Mouse (Mus musculus) heart, embryonic 12.5 days (tissue): Measurements from ENCODE around the gene Tjp1. TPM values are rescaled to one million over a fixed set of nuclear protein-coding genes. Genes with fewer than 3 reads are reported as not detected.
A peak's percentile ranks its signal among the peaks of the same experiment; 100 is the strongest.

Experiments used
- ATAC-seq: fragments of 200-750 bp; cut with Nextera tagmentation; 2 replicates; pipeline ENCODE4 v1.8.0; 2017; ENCODE audit warnings: moderate TSS enrichment, moderate library complexity; ENCODE audit not compliant: insufficient number of reproducible peaks, low FRiP score
- H3K27ac ChIP-seq: fragments of 300-500 bp; sonication (generic); 2 replicates; pipeline ENCODE4 v1.5.1; 2016; ENCODE audit warnings: mild to moderate bottlenecking, moderate library complexity; ENCODE audit not compliant: poor library complexity, severe bottlenecking
- H3K27me3 ChIP-seq: fragments of 300-500 bp; sonication (generic); replicated peaks from 2 replicates; pipeline ENCODE4 v1.6.1; 2016; ENCODE audit warnings: mild to moderate bottlenecking, moderate library complexity
- H3K36me3 ChIP-seq: fragments of 300-500 bp; sonication (generic); 2 replicates; pipeline ENCODE4 v1.6.1; 2016; ENCODE audit warnings: mild to moderate bottlenecking, moderate library complexity
- H3K4me1 ChIP-seq: fragments of 300-500 bp; sonication (generic); replicated peaks from 2 replicates; pipeline ENCODE4 v1.6.1; 2016; ENCODE audit warnings: mild to moderate bottlenecking
- H3K4me2 ChIP-seq: fragments of 300-500 bp; sonication (generic); 2 replicates; pipeline ENCODE4 v1.6.1; 2016; ENCODE audit warnings: mild to moderate bottlenecking, moderate library complexity
- H3K4me3 ChIP-seq: fragments of 300-500 bp; sonication (generic); 2 replicates; pipeline ENCODE4 v1.5.1; 2016; ENCODE audit warnings: mild to moderate bottlenecking
- H3K9ac ChIP-seq: fragments of 300-500 bp; sonication (generic); 2 replicates; pipeline ENCODE4 v1.6.1; 2016; ENCODE audit warnings: mild to moderate bottlenecking, moderate library complexity
- H3K9me3 ChIP-seq: fragments of 300-500 bp; sonication (generic); replicated peaks from 2 replicates; pipeline ENCODE4 v1.6.1; 2016; ENCODE audit warnings: mild to moderate bottlenecking, moderate library complexity
- WGBS: fragments of 180-500 bp; shearing (Covaris S2); methylation state at CpG from one replicate; pipeline ENCODE4 v1.1.7; 2016; 5-methylcytosine and 5-hydroxymethylcytosine counted together
- polyA plus RNA-seq: library from polyadenylated mRNA; unstranded; fragments of >200 nt; fragmentation: Nextera tagmentation; extraction: Ambion mirVana; gene quantifications from 2 replicates; pipeline ENCODE4 v1.2.1, GENCODE M21; 2016

The Tjp1 gene
- polyA plus RNA-seq, 1 experiment from 2014 or later = 35.5 TPM

DNA sequence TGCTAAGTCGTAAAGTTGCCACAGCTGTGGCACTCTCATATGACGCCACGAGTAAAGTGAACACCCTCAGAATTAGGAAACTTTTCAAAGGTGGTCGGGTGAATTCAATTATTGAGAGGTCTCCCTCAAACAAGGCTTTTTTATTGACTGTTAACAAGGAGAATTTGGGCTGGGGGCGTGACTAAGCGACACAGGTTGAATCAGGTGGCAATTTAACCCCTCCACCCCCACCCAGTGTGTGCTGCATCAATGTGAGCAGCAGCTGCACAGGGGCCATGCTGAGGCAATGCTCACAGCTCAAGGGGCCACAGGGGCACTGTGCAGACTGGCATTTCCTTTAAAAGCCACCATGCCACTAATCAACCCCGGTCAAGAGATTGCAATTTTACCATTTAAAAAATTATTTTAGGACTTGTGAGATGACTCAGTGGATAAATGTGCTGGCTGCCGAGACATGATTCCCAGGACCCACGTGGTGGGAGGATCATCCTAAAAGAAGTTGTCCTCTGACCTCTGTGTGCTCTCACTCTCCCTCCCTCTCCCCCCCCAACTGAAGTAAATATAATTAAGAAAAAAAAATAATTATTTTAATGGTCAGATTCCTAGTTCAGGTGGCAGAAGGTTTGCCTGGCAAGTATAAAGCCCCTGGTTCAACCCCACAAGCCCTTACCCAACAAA lies 96.4 kb downstream of the Tjp1 start:
- no peak overlapping the region for H3K9ac ChIP-seq
- H3K27me3 ChIP-seq = no peaks in the 10 kb centered on the region
- no peak overlapping the region for H3K27ac ChIP-seq
- 0 out of 2 replicates have a peak, but pooled peaks cover 3% of the 10 kb centered on the region for H3K9me3 ChIP-seq
- H3K36me3 ChIP-seq = no peaks in the 10 kb centered on the region
- H3K4me2 ChIP-seq = no peak overlapping the region
- H3K4me3 ChIP-seq = no peak overlapping the region
- no peak for ATAC-seq
- 59% methylated on average over 9 of the region's 9 CpGs for WGBS
- H3K4me1 ChIP-seq = no peaks in the 10 kb centered on the region; the same call in 1 of the 2 replicates

DNA sequence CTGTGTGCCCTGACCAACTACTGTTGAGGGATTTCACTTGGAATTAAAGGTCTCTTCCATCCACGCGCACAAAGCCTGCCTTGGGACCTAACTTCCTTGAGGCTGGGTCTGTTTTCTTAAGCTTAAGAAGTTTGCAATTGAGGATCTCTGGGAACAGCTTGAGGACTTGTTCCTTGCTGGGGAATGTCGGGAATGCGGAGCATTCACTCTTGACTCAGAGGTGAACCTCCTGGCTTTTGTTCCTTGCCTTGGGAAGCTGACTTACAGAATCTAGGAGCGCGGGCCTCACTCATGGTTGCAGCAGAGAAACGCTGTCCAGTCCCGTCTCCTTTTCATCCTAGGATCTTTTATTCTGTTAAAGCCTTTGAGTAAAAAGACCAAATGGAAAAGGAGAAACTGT lies 97.2 kb downstream of the Tjp1 start:
- 0 out of 2 replicates have a peak, but pooled peaks cover 3% of the 10 kb centered on the region for H3K9me3 ChIP-seq
- H3K27me3 ChIP-seq = no peaks in the 10 kb centered on the region
- H3K4me2 ChIP-seq = no peak overlapping the region
- no peak overlapping the region for H3K27ac ChIP-seq
- H3K4me3 ChIP-seq = no peak overlapping the region
- no peaks in the 10 kb centered on the region; the same call in 1 of the 2 replicates for H3K4me1 ChIP-seq
- 20% methylated on average over 8 of the region's 8 CpGs for WGBS
- ATAC-seq = no peak
- H3K36me3 ChIP-seq = no peaks in the 10 kb centered on the region
- H3K9ac ChIP-seq = no peak overlapping the region

DNA sequence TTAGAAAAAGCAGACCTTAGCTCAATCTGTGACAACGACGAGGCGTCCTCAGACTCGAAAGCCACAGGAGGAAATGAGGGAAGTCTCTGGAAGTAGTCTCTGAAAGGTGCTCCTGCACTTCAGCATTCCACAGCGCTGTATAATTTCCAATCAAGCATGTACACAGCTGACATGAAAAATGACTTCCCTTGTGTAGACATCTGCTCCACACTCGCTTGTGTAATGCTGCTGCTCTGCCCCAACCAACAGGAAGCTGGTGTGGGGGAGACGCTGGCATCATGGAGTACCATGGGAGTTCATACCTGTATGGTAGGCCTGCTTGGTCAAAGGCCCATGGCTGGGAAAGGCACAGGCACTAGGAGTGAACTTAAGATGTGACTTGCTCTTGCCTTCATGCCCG lies 103.1 kb downstream of the Tjp1 start:
- Histone ChIP-seq H3K36me3 (no peaks in the 10 kb centered on the region), H3K27ac (no peak overlapping the region), H3K9ac (no peak overlapping the region), H3K4me2 (no peak overlapping the region), H3K27me3 (no peaks in the 10 kb centered on the region), H3K4me3 (no peak overlapping the region), H3K4me1 (peaks cover 16% of the 10 kb centered on the region), H3K9me3 (0 out of 2 replicates have a peak, but pooled peaks cover 3% of the 10 kb centered on the region)
- 74% methylated on average over 8 of the region's 8 CpGs for WGBS
- no peak for ATAC-seq

DNA sequence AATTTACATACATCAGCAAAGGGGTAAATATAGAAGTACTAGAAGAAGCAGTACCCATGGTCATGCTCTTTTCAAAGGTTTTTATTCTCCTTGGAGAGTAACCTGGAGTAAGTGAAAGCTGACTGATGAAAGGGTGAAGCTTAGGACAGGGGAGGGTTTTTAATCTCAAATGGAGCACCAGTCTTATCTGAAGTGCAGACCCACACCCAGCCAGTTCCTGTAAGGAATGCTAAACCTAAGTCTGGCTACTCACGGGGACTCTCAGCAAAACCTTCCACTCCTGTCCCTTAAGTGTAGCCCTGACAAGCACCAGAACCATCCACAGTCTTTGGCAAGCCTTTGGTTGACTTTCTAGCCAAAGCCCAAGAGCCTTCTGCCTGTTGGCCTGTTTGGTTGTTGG lies 105.1 kb downstream of the Tjp1 start:
- H3K9me3 ChIP-seq = 0 out of 2 replicates have a peak, but pooled peaks cover 3% of the 10 kb centered on the region
- no peak overlapping the region for H3K27ac ChIP-seq
- no peaks in the 10 kb centered on the region for H3K36me3 ChIP-seq
- no peaks in the 10 kb centered on the region for H3K27me3 ChIP-seq
- H3K9ac ChIP-seq = no peak overlapping the region
- no peak for ATAC-seq
- H3K4me2 ChIP-seq = no peak overlapping the region
- no peak overlapping the region for H3K4me3 ChIP-seq
- peaks cover 28% of the 10 kb centered on the region for H3K4me1 ChIP-seq
- 7% methylated on average over 1 of the region's 1 CpGs for WGBS

DNA sequence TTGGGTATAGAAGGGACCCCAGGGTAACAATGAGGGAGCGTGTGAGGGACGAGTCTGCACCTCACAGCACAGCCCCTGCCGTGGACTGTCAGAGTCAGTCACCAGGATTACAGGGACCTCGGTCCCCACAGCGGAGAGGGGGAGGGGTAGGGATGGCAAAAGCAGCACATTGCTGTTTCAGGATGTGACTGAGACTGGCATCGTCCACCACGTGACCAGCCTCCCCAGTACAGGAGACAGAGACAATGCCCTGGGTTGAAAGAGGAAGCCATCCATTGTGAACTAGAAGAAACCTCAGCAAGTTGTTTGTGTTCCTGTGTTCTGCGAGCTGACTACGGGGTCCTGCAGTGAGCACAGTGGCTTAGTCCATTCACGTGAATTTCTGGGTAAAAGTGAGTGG lies 106.1 kb downstream of the Tjp1 start:
- Histone ChIP-seq H3K4me1 (peaks cover 38% of the 10 kb centered on the region), H3K4me3 (0 out of 2 replicates have a peak overlapping the region, but pooled peaks have one; percentile 4), H3K9me3 (no peaks in the 10 kb centered on the region), H3K36me3 (no peaks in the 10 kb centered on the region), H3K27me3 (no peaks in the 10 kb centered on the region), H3K4me2 (peak overlapping the region; percentile 49), H3K9ac (no peak overlapping the region), H3K27ac (no peak overlapping the region; the same call in 1 of the 2 replicates)
- 24% methylated on average over 10 of the region's 10 CpGs for WGBS
- peak; percentile 67; the same call in 1 of the 2 replicates for ATAC-seq

DNA sequence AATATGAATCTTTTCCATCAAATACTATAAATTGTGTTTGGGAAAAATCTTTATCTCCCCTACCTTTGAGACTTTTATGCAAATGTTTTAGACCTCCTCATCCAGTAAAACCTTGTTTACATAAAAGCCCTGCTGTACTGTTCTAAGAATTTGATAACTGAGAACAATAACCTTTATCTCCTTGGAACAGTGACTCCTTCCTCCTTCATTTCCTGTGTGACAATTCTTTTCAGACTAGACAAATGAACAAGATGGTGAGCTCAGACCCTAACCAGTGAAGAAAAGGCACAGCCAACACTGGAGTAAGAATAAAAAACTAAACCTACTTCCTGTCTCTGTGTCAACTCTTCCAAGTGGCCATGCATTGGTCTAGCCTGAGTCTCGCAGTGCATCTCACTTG lies 107.7 kb downstream of the Tjp1 start:
- Histone ChIP-seq H3K9ac (no peak overlapping the region), H3K4me3 (no peak overlapping the region), H3K27ac (0 out of 2 replicates have a peak overlapping the region, but pooled peaks have one; percentile 15), H3K27me3 (no peaks in the 10 kb centered on the region), H3K9me3 (no peaks in the 10 kb centered on the region), H3K4me2 (no peak overlapping the region), H3K4me1 (peaks cover 48% of the 10 kb centered on the region), H3K36me3 (no peaks in the 10 kb centered on the region)
- WGBS = 55% methylated on average over 1 of the region's 1 CpGs
- no peak for ATAC-seq

DNA sequence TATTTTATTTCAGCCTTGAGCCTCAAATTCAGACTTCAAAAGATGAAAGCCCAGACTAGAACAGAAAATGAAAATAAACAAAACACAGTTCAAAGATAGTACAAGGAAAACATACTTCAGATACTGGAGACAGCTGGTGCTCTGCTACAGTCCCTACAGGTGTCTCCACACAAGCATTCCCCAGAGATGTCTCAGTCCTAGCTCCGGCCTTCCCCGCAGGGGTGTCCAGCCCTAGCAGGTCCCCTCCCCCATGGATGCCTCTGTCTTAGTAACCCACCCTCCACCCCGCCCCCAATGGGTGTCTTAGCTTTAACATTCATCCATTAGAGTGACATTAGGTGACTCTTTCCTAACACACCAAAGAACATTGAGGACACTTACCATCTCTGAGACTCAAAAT lies 108.6 kb downstream of the Tjp1 start:
- Histone ChIP-seq H3K4me3 (no peak overlapping the region), H3K27ac (no peak overlapping the region), H3K4me2 (no peak overlapping the region), H3K4me1 (peaks cover 55% of the 10 kb centered on the region), H3K9ac (no peak overlapping the region), H3K27me3 (no peaks in the 10 kb centered on the region), H3K36me3 (no peaks in the 10 kb centered on the region), H3K9me3 (no peaks in the 10 kb centered on the region)
- ATAC-seq = no peak
- 60% methylated on average over 3 of the region's 3 CpGs for WGBS

DNA sequence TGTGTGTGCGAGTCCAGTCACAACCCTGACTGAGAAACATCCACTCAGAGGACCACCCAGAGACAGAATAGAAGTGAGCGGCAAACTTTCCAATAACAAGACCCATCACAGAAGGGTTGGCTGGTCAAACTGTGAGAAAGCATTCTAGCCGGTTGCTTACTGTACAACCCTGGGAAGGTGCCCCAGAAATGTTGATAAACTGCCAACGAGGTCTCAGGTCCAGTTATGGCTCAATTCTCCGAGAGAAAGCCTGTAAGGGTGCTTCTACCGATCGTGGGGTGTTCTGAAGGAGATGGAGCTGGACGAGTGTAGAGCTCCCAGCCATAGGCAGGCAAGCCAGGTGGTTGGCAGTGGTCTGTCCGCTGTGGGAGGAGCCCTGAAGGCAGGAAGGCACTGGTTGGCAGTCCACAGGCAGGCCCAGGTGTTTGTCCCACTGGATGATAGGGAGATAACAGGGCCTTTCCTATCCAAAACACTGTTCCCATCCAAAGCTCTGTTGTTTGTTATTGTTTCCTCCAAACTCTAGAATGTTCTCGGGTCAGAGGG lies 109.1 kb downstream of the Tjp1 start:
- Histone ChIP-seq H3K36me3 (no peaks in the 10 kb centered on the region), H3K4me1 (peaks cover 59% of the 10 kb centered on the region), H3K27me3 (no peaks in the 10 kb centered on the region), H3K4me2 (no peak overlapping the region), H3K4me3 (no peak overlapping the region), H3K9ac (no peak overlapping the region), H3K27ac (0 out of 2 replicates have a peak overlapping the region, but pooled peaks have one; percentile 59), H3K9me3 (no peaks in the 10 kb centered on the region)
- WGBS = 73% methylated on average over 10 of the region's 10 CpGs
- ATAC-seq = no peak

DNA sequence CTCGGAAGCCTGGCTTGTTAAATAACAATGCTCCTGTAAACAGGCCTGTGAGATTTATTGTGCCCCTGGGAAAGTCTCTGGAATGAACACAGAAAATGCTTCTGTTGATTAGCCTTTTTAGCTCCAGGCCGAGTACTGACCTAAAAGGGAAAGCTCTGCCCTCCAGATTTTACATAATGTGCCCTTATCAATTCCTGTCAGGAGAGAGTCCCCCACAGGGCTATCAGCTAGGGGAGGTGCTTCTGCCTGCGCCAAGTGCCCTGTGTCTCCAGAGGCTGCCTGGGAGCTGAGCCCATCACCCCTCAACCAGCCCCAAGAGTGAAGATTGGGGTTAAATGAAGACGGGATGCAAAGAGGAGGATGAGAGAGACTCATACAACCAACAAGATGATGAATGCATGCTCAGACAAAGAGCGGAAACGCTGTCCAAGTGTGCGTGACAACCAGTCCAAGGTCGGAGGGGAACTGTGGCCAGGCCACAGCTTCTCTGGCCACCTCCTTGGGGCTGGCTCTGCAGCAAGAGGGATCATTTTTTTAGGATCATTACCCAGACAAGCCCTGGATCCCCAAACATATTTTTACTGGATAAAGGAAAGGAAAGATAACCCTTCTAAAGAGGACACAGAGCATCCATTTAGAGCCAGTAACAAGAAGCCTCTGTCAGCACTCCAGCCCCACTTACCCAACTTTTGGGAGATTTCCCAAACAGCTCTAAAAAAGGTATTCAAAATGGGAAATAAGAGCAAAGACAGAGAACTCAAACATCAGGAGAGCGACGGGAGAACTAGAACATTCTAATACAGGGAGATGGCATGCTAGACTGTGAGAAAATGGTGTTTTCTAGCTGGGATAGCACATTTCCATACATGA lies 110.1 kb downstream of the Tjp1 start:
- Histone ChIP-seq H3K27me3 (no peaks in the 10 kb centered on the region), H3K4me1 (peaks cover 57% of the 10 kb centered on the region), H3K9me3 (no peaks in the 10 kb centered on the region), H3K36me3 (no peaks in the 10 kb centered on the region), H3K4me2 (peak overlapping the region; percentile 12; the same call in 1 of the 2 replicates), H3K27ac (peak overlapping the region; percentile 59; the same call in 1 of the 2 replicates), H3K4me3 (no peak overlapping the region), H3K9ac (no peak overlapping the region)
- no peak for ATAC-seq
- 31% methylated on average over 10 of the region's 10 CpGs for WGBS

DNA sequence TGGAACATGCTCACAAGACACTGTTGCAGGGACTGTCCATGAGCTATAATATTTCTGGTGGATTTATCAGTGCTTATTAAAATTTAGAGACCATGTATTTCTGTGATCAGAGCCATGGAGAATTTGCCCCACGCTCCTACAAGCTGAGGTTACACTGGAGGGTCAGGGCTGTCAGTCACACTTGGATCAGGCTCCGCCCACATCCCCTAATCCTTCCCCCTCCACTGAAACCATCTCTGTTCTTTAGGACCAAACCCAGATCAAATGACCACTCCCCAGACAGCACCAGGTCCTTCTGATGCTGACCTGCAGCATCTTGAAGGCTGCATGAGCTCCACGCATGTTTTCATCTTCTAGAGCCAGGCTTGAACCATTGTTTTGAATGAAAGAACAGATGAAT lies 111.1 kb downstream of the Tjp1 start:
- Histone ChIP-seq H3K9me3 (no peaks in the 10 kb centered on the region), H3K4me3 (no peak overlapping the region), H3K27me3 (no peaks in the 10 kb centered on the region), H3K9ac (no peak overlapping the region), H3K27ac (no peak overlapping the region), H3K4me1 (peaks cover 51% of the 10 kb centered on the region), H3K4me2 (no peak overlapping the region), H3K36me3 (no peaks in the 10 kb centered on the region)
- WGBS = 61% methylated on average over 3 of the region's 3 CpGs
- no peak for ATAC-seq
